Mouse (Mus musculus) MEL-GATA-1-ER (cell line): ENCODE data around the gene Unk.

ENCODE experiments used
- DNase-seq: peaks from one replicate; pipeline ENCODE4 v3.0.0-alpha.2; 2012; ENCODE audit warnings: low read depth; ENCODE audit errors: extremely low read depth

The Unk gene

GRCm38 (mm10) chr11:116030088-116030897 lies at the start of gene Unk:
Gene Unk (plus strand): TSS chr11:116030322.
- peak; percentile 98 for DNase-seq

- no peak for DNase-seq
Measured at GRCm38 (mm10) chr11:115982472-115982871, 47.6 kb upstream of the Unk start.

- DNase-seq: no peak
Measured at GRCm38 (mm10) chr11:115983291-115983690, 46.8 kb upstream of the Unk start.

GRCm38 (mm10) chr11:115989686-115990085 lies 40.4 kb upstream of the Unk start:
- no peak for DNase-seq

- no peak for DNase-seq
Measured at GRCm38 (mm10) chr11:115992098-115992497, 38.0 kb upstream of the Unk start.

- no peak for DNase-seq
Measured at GRCm38 (mm10) chr11:115995256-115995655, 34.9 kb upstream of the Unk start.

GRCm38 (mm10) chr11:115997047-115997446 lies 33.1 kb upstream of the Unk start:
- DNase-seq: no peak

- DNase-seq: no peak
Measured at GRCm38 (mm10) chr11:115997662-115998061, 32.5 kb upstream of the Unk start.

GRCm38 (mm10) chr11:115999027-115999426 lies 31.1 kb upstream of the Unk start:
- DNase-seq: no peak

DNA sequence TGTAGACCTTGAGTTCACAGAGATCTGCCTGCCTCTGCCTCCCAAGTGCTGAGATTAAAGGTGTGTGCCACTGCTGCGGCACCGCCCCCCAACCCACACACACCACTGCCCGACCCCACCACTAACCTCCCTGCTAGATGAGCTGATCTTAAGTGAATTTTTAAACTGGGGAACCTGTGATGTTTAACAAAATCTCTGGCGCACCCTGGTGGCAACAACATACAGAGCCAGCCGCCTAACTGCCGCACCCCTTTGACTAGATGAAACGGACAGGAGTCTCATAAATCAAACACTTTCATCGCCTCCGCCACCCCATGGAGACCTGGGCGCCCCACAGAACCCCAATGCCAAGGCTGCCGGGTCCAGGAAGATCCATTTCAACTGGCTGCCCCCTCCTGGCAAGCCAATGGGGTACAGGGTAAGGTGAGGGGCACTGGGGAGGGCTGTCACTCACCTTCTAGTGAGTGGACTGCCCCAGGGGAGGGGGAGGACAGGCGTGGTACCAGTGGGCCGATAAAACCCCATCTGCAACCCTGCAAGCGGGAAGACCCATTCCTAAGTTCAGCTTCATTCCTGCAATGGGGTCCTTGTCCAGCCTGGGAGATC lies 30.5 kb upstream of the Unk start:
- DNase-seq: peak; percentile 64

- DNase-seq: no peak
Measured at GRCm38 (mm10) chr11:116000607-116001006, 29.5 kb upstream of the Unk start.

GRCm38 (mm10) chr11:116001725-116002124 lies 28.4 kb upstream of the Unk start:
- DNase-seq: no peak

DNA sequence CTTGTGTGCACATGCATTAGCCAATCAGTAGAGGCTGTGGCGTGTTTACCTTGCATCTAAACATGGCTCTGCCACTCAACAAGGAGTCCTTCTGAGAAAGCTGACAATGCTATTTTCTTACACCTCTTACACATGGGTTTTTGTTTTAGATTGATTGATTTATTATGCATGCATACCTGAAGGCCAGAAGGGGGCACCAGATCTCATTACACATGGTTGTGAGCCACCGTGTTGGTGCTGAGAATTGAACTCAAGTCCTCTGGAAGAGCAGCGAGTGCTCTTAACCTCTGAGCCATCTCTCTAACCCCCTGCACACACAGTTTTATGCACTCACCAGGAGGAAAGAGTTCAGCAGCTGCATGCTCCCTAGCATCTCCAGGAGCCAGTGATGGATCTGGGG lies 27.2 kb upstream of the Unk start:
- DNase-seq: no peak

GRCm38 (mm10) chr11:116004186-116004823 lies 25.8 kb upstream of the Unk start:
- peak; percentile 81 for DNase-seq

DNA sequence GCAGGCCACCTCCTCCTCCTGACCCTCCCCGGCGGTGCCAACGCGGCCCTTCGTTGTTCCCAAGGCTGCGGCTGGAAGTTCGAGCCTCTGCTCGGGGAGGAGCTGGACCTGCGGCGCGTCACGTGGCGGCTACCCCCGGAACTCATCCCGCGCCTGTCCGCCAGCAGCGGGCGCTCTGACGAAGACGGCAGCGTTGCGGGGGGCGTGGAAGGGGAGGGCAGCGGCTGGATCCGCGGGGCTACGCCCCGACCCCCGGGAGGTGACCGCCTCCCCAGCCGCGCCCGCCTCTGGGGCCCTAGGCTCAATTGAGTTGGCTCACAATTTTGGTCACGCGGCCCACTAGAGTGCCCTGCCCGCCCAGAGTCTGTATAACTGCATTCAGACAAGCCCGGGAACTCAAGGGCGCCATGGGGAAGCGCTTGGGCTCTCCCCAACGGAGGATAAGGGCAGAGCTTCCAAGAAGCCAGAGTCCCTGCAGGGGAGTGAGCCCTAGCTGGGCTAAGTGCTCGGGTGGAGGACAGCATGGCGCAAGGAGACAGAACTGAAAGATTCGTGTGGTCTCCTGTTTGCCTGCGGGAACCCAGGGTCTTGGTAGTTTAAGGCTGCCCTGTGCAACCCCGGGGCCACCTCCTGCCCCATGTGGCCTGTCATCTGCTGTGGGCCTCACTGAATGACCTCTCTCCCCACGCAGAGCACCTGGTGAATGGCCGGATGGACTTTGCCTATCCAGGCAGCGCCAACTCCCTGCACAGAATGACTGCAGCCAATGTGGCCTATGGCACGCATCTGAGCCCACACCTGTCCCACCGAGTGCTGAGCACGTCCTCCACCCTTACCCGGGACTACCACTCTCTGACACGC lies 25.1 kb upstream of the Unk start:
- DNase-seq: no peak

- DNase-seq: no peak
Measured at GRCm38 (mm10) chr11:116005701-116006419, 24.3 kb upstream of the Unk start.

DNA sequence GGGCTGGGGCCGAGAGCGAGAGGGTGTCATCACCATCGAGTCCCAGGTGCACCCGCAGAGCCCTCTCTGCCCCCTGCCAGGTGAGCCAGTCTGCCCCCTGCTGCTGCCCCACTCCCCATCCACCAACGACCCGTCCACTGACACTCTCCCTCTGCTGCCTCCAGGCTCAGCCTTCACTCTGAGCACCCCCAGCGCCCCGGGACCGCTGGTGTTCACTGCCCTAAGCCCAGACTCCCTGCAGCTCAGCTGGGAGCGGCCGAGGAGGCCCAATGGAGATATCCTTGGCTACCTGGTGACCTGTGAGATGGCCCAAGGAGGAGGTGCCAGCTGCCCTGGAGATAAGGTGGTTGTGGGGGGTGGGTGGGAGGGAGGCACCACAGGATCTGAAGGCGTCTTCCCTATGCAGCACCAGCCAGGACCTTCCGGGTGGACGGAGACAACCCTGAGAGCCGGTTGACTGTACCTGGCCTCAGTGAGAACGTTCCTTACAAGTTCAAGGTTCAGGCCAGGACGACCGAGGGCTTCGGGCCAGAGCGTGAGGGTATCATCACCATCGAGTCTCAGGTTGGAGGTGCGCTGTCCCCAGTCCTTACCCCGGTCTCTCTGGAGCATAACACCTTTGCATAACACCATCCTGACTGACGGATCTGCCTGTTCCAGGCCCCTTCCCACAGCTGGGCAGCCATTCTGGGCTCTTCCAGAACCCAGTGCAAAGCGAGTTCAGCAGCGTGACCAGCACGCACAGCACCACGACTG lies 22.8 kb upstream of the Unk start:
- DNase-seq: no peak

DNA sequence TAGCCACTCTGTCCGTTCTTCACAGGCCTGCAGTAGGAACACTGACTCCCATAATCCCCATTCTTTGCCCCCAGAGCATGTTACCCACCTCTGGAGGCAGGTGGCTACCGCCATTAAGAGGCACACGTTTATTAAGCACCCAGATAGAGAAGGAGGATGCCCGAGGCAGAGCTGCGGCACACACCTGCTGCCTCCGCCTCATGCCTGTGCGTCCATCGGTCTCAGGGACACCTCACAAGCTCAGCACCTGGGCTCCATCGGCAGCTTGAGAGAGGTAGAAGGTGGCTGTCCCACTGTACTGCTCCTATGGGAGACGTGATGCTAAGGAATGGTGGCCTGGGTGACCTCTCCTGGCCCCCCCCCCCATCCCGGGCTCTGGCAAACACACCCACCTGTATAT lies 21.7 kb upstream of the Unk start:
- no peak for DNase-seq

GRCm38 (mm10) chr11:116008832-116009375 lies 21.2 kb upstream of the Unk start:
- no peak for DNase-seq

- DNase-seq: no peak
Measured at GRCm38 (mm10) chr11:116009661-116010060, 20.5 kb upstream of the Unk start.
